ENCODE assay signal across 7 mouse cellular contexts in genomic region chr5:148909057-148909395, GRCm38 (mm10). TPM values are rescaled to one million over a fixed set of nuclear protein-coding genes. Genes with fewer than 3 reads are reported as not detected.
DNase-seq lines count a peak whose midpoint lies in the region; ATAC-seq and TF ChIP-seq lines count a peak whose summit lies in the region.

No protein-coding gene starts in this region.

- H3K4me3 ChIP-seq in forebrain, postnatal 0 days (ENCODE audit: low read depth, low read length), result no peak overlapping the region
- no peak overlapping the region for H3K4me3 ChIP-seq in hindbrain, embryonic 16.5 days (ENCODE audit: low read length)
- no peak overlapping the region for H3K4me3 ChIP-seq in neural tube, embryonic 12.5 days

- H3K27ac ChIP-seq in forebrain, postnatal 0 days (ENCODE audit: low read depth, low read length), result 0 out of 2 replicates have a peak overlapping the region, but pooled peaks have one; percentile 29
- H3K27ac ChIP-seq in hindbrain, embryonic 16.5 days (ENCODE audit: low read depth, low read length), result peak overlapping the region; percentile 9
- no peak overlapping the region; the same call in 1 of the 2 replicates for H3K27ac ChIP-seq in neural tube, embryonic 12.5 days

- no peak overlapping the region for H3K4me2 ChIP-seq in forebrain, postnatal 0 days (ENCODE audit: low read depth)
- H3K4me2 ChIP-seq in hindbrain, embryonic 16.5 days (ENCODE audit: low read length), result no peak overlapping the region
- peak overlapping the region; percentile 12; the same call in 1 of the 2 replicates for H3K4me2 ChIP-seq in neural tube, embryonic 12.5 days (replicated peaks)

- ATAC-seq in forebrain, postnatal 0 days, result peak; percentile 74
- ATAC-seq in hindbrain, embryonic 16.5 days, result peak; percentile 51
- peak; percentile 56 for ATAC-seq in neural tube, embryonic 12.5 days (ENCODE audit: low FRiP score, low read depth)
- no peak for ATAC-seq in cerebellum, adult (ENCODE audit: insufficient number of reproducible peaks, low FRiP score, low TSS enrichment)

- TF ChIP-seq CTCF in forebrain, postnatal 0 days (IDR thresholded peaks at IDR 0.05; ENCODE audit: low read depth), result peak; percentile 23; the same call in 1 of the 2 replicates

- WGBS in forebrain, postnatal 0 days, result 24% methylated on average over 7 of the region's 7 CpGs
- 16% methylated on average over 7 of the region's 7 CpGs for WGBS in hindbrain, embryonic 16.5 days
- WGBS in neural tube, embryonic 12.5 days, result 21% methylated on average over 7 of the region's 7 CpGs

- H3K4me1 ChIP-seq in forebrain, postnatal 0 days (ENCODE audit: insufficient read depth), result peaks cover 3% of the 10 kb centered on the region; the same call in 1 of the 2 replicates
- peaks cover 15% of the 10 kb centered on the region for H3K4me1 ChIP-seq in hindbrain, embryonic 16.5 days (ENCODE audit: control insufficient read depth, insufficient read depth, low read depth, low read length)
- peaks cover 29% of the 10 kb centered on the region for H3K4me1 ChIP-seq in neural tube, embryonic 12.5 days

- peaks cover 15% of the 10 kb centered on the region for H3K36me3 ChIP-seq in forebrain, postnatal 0 days (ENCODE audit: insufficient read depth)
- H3K36me3 ChIP-seq in hindbrain, embryonic 16.5 days (ENCODE audit: control insufficient read depth, insufficient read depth, low read length), result peaks cover 6% of the 10 kb centered on the region
- H3K36me3 ChIP-seq in neural tube, embryonic 12.5 days, result peaks cover 31% of the 10 kb centered on the region

- peak; percentile 23 for DNase-seq in lung, postnatal 10 days
- no peak for DNase-seq in lung, postnatal 25 days (ENCODE audit: low spot score)
- DNase-seq in forebrain, postnatal 0 days, result no peak
- no peak for DNase-seq in thymus, postnatal 4 days

- no peak overlapping the region for H3K9ac ChIP-seq in forebrain, postnatal 0 days
- no peak overlapping the region for H3K9ac ChIP-seq in hindbrain, embryonic 16.5 days (ENCODE audit: low read depth, low read length)
- no peak overlapping the region for H3K9ac ChIP-seq in neural tube, embryonic 12.5 days

- no peaks in the 10 kb centered on the region for H3K27me3 ChIP-seq in forebrain, postnatal 0 days (ENCODE audit: insufficient read depth, low read length)
- no peaks in the 10 kb centered on the region for H3K27me3 ChIP-seq in hindbrain, embryonic 16.5 days (replicated peaks; ENCODE audit: control insufficient read depth, insufficient read depth, low read length)
- H3K27me3 ChIP-seq in neural tube, embryonic 12.5 days (replicated peaks), result no peaks in the 10 kb centered on the region

- H3K9me3 ChIP-seq in forebrain, postnatal 0 days (ENCODE audit: low read length), result no peaks in the 10 kb centered on the region
- no peaks in the 10 kb centered on the region for H3K9me3 ChIP-seq in hindbrain, embryonic 16.5 days (ENCODE audit: control insufficient read depth, low read length)
- no peaks in the 10 kb centered on the region for H3K9me3 ChIP-seq in neural tube, embryonic 12.5 days

RNA-seq across cellular contexts. Expression of gene Katnal1, which starts 20.1 kb away (rescaled TPM):
- total RNA-seq in forebrain, postnatal 0 days (2014; rRNA removed), result 45.0 and 47.9 TPM in 2 replicates
- 18.0 and 24.0 TPM in 2 replicates for polyA plus RNA-seq in forebrain, postnatal 0 days (2015; fragmentation: Nextera tagmentation; extraction: Ambion mirVana)
- polyA plus RNA-seq in hindbrain, embryonic 16.5 days (2015; fragmentation: Nextera tagmentation; extraction: Ambion mirVana), result 37.0 and 41.3 TPM in 2 replicates
- polyA plus RNA-seq in neural tube, embryonic 12.5 days (2016; fragmentation: Nextera tagmentation; extraction: Ambion mirVana), result 35.7 and 36.6 TPM in 2 replicates
